Mouse (Mus musculus) embryo, embryonic 11 days (tissue): ENCODE measurements at regions not wholly inside any gene's neighbourhood (a gene's known extent, or its start where the extent isn't known, plus 50 kb on each side); places are given as distances from the start of the nearest gene placed in this dataset.

Experiments used
- DNase-seq: peaks from one replicate; pipeline ENCODE4 v3.0.0-alpha.2; 2015

DNA sequence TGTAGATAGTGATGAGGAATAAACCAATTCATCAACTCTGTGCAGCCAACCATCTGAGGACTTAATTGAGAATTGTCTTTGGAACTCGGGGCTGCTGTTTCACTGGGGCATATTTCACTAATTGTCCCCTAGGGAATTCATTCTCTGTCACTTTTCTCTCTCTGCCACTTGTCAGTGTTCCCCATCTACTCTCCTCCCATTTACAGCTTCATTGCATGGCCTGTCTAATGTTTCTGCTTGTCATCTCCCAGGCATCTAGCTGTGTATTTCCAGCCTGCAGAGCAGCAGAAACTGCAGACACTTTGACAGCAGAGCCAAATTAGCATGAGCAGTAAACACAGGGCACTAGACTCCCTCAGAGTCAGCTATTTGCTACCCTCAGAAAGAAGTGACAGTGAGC, 1105.2 kb downstream of the Ntrk3 start:
- DNase-seq, result no peak

DNA sequence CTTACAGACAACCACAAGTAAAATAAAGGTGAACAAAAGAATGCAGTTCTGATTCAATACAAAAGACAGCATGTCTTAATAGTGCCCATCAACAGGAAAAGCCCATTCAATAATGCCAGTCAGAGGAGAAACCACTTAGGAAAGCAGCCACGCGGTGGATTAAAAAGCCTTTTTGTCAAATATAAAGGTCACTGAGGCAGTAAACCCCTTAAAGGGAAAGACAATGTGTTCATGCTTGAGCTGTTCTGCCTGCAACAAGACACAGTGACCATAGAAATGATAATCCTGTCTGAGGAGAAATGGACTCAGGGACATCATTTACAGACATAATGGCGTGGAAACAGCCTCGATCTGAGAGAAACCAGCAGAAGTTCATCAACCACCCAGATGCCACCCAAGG, 1114.3 kb downstream of the Ntrk3 start:
- DNase-seq, result no peak

DNA sequence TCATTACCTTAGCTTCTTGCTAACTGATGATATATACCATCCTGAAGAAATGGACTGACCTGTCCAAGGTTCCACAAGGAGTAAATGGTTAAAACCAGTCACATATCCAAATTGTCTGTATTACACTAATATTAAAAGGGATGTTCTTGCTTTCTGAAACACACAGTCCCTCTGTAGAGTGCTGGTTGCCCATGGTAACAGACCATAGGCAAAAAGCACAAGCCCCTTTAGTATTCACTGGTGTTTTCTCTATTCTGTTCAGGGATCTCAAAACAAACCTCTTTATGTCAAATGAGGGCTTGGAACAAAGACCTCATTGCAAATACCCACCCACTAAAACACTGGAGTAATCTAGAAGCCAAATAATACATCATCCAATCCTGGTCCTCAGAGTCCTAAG, 1114.9 kb downstream of the Ntrk3 start:
- no peak for DNase-seq

DNA sequence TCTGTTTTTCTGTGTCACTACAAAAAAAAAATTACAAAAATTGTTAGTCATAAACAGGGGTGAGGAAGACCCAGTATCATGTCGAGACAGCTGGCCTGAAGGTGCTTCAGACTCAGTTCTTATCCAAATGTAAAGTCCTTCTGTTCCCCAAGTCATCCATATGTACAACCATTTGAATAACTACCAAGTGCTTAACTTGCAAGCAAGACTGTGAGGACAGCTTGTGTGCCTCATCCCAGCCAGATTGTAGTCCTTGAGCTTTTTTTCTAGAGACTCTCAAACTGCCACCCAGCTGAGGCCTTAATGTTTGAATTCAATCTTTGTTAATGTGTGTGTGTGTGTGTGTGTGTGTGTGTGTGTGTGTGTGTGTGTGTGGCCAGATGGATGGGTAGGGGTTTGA, 1164.9 kb downstream of the Ntrk3 start:
- no peak for DNase-seq

DNA sequence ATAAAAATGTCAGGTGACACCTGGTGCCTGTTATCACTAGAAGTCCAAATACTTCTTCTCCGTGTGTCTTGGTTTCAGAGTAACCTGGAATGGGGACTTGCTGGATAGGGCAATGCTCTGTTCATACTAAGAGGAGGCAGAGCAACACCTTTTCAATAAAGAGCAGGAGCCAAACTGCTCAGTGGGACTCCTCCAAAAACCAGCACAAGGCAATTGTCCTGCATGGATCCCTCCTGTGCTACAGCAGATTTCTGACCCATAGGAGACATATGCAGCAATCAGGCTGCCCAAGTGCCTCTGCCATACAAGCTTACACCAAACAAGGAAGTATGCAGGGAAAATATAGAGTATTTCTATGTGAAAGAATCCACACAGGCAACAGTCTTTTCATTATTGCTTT, 1178.7 kb downstream of the Ntrk3 start:
- DNase-seq, result no peak

DNA sequence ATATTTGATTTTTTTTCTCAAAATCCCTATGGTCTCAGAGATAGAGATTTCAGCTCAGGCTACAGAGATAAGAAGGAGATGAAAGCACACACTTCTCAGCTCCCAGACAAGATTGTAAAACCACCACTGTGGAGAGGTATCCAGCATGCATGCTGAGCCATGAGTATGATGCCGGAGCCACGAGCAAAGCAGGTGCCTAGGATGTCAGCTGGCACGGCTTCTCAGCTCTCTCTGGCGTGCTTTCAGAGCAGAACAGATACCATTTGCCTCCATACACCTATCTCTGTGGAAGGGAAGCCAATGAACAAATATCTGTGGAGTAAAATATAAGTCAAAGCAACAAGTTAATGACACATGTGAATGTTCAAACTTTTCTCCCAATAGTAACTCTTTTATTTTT, 1179.3 kb downstream of the Ntrk3 start:
- DNase-seq, result no peak

DNA sequence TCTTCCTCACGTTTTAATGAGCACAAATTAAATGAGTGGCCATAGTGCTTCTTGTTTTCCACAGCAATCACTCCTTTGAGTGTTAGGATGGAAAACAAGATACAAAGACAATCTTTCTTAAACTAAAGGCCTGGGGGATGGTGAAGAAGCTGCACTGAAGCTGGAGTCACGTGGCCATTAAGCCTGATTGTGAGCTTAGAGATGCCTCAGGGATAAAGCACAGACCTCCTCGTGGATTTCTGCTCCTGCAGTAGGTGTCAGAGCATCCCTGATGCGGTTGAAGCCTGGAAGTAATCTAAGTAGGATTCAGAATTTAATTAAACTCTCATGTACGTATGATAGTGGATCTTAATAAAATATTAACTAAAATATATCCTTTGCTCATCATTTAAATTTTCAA, 1200.9 kb downstream of the Ntrk3 start:
- peak; percentile 6 for DNase-seq

DNA sequence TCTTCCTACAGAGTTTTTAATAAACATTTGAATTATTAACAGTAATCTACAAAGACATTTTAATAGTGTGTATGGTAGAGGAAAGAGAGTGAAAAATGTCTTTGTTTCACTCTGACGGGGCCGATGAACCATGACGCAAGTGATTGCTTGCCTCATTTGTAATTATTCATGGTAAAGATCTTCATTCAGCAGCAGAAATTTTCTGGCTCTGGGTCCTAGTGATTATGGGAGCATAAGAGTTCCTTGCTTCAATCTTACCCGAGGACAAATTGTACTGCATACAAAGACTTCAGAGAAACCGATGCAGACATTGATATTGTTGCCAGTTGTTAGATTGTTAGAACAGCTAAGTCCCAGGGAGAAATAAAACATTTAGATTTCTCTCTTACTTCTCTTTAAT, 1209.9 kb downstream of the Ntrk3 start:
- no peak for DNase-seq

DNA sequence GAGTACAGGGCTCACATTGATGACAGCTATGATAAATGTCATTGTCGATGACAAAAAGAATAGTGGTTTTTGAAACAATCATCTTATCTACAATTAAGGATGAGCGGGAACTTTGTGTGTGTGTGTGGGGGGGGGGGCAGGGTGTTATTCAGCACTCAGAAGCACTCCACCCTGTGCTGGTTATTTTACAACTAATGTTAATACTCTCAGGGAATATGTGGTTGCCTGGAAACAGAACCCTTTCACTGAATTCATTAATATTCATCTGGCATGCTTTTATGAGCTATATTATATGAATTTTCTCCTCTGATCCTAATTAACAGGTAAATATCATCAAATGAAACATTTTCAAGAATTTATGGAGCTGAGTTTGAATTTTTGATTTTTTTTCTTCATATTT, 1228.2 kb downstream of the Ntrk3 start:
- DNase-seq, result no peak

DNA sequence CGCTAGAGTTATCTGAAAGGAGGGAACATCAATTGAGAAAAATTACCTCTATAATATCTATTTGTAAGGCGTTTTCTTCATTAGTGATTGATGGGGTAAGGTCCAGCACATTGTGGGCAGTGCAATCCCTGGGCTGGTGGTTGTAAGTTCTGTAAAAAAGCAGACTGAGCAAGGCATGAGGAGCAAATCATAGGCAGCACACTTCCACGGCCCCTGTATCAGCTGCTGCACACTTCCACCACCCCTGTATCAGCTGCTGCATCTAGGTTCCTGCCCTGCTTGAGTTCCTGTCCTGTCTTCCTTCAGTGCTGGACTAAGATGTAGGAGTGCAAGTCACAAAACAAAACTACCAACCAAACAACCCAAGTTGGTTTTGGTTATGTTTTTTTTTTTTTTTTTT, 1230.2 kb downstream of the Ntrk3 start:
- no peak for DNase-seq

DNA sequence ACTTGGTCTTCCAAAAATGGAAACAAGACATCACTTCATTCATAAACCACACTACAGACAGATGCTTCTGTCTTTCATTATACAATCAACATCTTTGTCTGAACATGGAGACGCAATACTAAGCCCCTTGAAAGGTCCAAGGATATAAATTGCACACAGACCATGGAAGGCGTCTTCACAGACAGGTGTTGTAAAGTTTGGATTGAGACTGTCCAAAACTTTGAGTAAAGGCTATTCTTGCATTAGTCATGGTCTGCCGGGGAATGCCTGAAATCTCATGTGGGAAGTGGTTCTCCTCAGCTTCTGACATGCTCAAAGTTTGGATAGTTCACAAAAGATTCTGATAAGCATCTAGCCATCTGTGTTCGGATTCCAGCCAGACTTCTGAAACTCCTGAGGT, 1235.2 kb downstream of the Ntrk3 start:
- DNase-seq, result no peak

DNA sequence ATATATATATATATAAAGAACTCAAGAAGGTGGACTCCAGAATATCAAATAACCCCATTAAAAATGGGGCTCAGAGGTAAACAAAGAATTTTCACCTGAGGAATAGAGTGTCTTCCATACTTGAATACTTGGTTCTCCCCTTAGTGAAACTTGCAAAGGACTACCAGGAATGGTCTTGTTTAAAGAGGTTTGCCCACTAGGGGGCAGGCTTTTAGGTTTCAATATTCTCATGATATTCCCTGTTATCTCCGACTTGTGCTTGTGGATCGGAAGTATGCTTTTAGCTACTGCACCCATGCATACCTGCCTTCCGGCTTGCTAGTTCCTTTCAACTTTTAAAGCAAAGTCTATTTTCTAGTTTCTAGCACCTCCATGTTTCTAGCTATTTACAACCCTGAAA, 1242.7 kb downstream of the Ntrk3 start:
- peak; percentile 17 for DNase-seq

DNA sequence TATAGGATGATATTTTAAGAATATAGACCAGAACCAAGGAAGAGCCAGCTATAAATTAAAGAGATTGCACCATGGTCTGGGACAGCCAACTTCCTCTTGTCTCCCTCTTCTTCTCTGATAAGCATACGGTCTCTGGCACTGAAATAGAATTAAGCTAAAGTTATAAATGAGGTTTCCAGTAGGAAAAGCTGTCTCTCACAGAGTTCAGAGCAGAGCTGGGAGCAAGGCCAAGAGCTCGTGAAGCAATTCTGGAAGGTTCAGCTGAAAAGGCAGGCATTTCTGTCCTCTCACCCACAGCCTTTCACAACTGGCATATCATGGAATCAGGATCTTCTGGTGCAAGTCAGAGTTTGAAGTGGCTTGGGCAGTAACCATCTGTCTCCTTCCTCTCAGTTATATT, 1247.8 kb downstream of the Agbl1 start:
- DNase-seq, result no peak

DNA sequence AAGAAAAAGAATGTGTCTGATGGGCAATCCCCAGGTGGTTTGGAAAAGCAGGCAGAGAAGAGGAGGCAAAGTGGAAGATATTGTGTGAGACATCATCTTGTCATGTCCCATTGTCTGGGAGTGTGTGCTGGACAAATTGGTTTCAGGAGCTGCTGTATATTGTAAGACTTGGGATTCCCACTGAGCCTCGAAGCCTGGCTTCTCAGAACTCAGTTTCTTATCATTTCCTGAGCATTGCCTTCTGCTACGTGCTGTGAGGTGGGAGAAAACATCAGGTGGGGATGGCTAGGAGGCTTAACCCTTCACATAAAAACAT, 1216.3 kb downstream of the Agbl1 start:
- DNase-seq, result no peak

DNA sequence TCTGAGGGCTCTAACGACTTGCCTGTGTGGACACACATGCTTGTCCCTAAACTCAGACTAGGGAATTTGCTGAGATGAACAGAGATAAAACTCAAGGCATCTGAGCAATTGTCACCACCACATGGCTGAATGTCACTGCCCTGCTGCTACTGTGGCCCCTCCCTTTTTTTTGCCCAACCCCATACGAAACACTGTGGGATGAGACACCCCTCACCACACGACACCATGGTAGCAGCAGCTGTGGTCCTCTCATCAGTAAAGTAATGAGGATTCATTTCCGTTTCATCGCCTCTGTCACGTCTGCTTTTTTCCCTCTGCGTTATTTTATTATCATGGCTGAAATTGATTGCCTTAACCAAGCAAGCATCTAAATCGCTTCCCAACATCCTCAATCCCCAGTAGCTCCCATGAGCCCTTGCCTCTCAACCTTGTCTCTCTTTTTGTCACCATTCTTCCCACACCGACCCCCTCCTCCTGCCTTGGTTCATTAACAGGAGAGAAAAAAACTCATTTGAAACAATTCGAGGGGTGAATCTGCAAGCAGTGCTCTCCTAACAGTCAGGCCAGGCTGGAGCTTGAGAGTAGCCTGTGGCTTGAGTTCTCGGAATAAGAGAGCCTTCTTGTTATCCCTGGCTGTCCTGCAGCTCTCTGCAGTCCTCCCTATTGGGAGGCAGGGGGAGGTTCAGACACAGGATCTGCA, 1215.8 kb downstream of the Agbl1 start:
- DNase-seq, result peak; percentile 1

DNA sequence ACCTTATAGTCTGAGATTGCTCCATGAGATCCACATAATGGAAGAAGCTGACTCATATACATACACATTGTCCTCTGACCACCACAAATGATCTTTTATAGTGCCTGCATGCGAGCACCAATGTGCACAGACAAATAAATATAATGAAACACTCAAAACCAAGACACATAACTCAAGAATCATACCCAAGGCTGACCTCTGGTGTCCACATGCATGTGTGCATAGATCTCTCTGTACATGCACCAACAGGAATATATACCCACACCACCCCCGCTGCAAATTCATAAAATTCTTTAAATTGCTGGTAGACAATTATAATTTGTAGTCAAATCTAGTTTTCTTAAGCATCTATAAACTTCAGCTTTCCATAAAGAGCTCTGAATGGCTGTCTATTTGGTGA, 1211.9 kb downstream of the Agbl1 start:
- DNase-seq, result peak; percentile 10

DNA sequence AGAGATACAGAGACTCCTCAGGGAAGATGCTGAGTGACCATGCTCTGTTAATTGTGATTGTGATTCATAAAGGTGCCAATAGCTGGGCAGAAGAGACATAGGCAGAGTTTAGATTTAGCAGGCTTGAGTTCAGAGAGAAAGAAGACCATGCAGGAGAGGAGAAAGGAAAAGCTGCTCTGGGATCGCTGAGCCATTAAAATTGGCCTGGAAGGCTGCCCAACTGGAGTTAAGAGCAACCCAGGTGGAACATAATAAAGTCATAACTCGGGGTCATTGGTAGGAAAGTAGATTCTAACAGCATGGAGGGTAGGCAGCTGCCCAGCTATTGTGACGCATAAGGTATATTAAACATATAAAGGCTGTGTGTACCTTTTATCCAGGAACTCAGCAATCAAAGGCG, 1183.9 kb downstream of the Agbl1 start:
- DNase-seq, result no peak
